Mouse (Mus musculus): ENCODE data around the gene Tktl2. TPM values are rescaled to one million over a fixed set of nuclear protein-coding genes. Genes with fewer than 3 reads are reported as not detected.

The Tktl2 gene
- not detected in 2 replicates for polyA plus RNA-seq (2014; fragmentation: Nextera tagmentation; extraction: Ambion mirVana)

DNA sequence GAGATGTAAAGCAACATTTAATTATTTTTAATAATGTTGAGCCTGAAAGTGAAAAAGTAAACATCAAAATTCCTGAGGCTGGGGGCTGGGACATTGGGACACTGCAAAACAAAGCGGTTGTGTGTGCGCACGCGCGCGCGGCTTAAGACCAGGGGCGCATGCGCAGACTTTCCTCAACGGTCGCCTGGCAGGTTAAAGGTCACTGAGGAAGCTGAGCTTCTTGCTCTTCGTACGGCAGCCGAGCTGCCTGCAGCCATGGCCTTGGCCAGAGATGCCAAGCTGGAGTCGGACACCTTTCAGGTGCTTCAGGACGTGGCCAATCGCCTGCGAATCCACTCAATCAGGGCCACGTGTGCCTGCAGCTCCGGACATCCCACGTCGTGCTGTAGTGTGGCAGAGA lies at the start of gene Tktl2:
TSS of gene Tktl2 (plus strand) at position 220 of the 400 bp plus-strand sequence.
- H3K4me1 ChIP-seq (ENCODE audit: control insufficient read depth, insufficient read depth, low read length) = no peaks in the 10 kb centered on the region
- no peaks in the 10 kb centered on the region for H3K36me3 ChIP-seq (ENCODE audit: control insufficient read depth, insufficient read depth, low read length)
- no peak within 1 kb of the TSS for H3K4me2 ChIP-seq (ENCODE audit: low read depth, low read length)
- no peaks in the 10 kb centered on the region for H3K9me3 ChIP-seq (ENCODE audit: control insufficient read depth, low read length)
- no peak within 1 kb of the TSS for H3K4me3 ChIP-seq (ENCODE audit: low read depth, low read length)
- no peak within 1 kb of the TSS for H3K27ac ChIP-seq (replicated peaks; ENCODE audit: low read depth, low read length)
- no peaks in the 10 kb centered on the region for H3K27me3 ChIP-seq (replicated peaks; ENCODE audit: control insufficient read depth, insufficient read depth, low read length)
- no peak within 1 kb of the TSS for H3K9ac ChIP-seq (ENCODE audit: low read depth, low read length)
- no peak for ATAC-seq (ENCODE audit: low read depth)
- DNase-seq (ENCODE audit: low spot score) = no peak
- 93% methylated on average over 22 of the region's 22 CpGs for WGBS

GRCm38 (mm10) chr8:66469821-66470220 lies 41.7 kb upstream of the Tktl2 start:
- Histone ChIP-seq H3K9ac (ENCODE audit: low read depth, low read length) (no peak overlapping the region), H3K27ac (replicated peaks; ENCODE audit: low read depth, low read length) (no peak overlapping the region), H3K4me1 (ENCODE audit: control insufficient read depth, insufficient read depth, low read length) (no peaks in the 10 kb centered on the region), H3K36me3 (ENCODE audit: control insufficient read depth, insufficient read depth, low read length) (0 out of 2 replicates have a peak, but pooled peaks cover under 1% of the 10 kb centered on the region), H3K4me3 (ENCODE audit: low read depth, low read length) (no peak overlapping the region), H3K4me2 (ENCODE audit: low read depth, low read length) (no peak overlapping the region), H3K27me3 (replicated peaks; ENCODE audit: control insufficient read depth, insufficient read depth, low read length) (no peaks in the 10 kb centered on the region), H3K9me3 (ENCODE audit: control insufficient read depth, low read length) (no peaks in the 10 kb centered on the region)
- no peak for DNase-seq (ENCODE audit: low spot score)
- ATAC-seq (ENCODE audit: low read depth) = no peak
- 83% methylated on average over 3 of the region's 3 CpGs for WGBS

GRCm38 (mm10) chr8:66476880-66477279 lies 34.7 kb upstream of the Tktl2 start:
- ATAC-seq (ENCODE audit: low read depth) = no peak

DNA sequence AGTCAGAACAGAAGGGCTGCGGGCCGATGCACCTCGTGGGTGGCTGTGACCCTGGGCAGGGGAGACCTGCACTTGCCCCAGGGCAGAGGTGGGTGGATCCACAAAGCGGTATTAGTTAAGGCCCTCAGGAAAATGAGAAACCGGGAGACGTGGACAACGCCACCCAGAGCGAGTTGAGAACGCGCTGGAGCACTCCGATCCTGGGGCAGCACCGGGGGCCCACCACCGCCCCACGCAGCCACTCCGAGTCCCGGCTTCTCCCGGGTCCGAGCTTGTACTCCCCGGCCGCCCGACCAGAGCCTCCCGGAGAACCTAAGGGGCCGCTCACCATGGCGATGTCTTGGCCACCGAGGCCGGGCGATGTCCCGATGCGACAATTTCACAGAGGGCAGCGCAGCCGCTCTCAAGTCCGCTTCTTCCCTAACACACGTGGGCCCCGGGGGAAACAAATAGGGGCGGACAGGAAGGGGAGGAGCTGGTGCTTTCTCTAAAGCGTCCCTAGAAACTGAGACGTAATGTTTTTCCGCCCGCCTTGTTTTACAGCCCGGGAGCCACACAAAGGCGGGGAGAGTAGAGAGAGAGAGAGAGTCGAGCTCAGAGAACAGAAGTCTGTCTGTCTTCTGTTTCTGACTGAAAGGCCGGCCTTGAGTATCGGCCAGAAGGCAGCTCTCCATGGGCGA lies 25.3 kb upstream of the Tktl2 start, which contains the start of gene Tma16:
TSS of gene Tma16 (minus strand) at position 447 of the 680 bp plus-strand sequence.
- Histone ChIP-seq H3K27ac (replicated peaks; ENCODE audit: low read depth, low read length) (peak within 1 kb of the TSS; percentile 36; the same call in 1 of the 2 replicates), H3K27me3 (replicated peaks; ENCODE audit: control insufficient read depth, insufficient read depth, low read length) (no peaks in the 10 kb centered on the region), H3K4me1 (ENCODE audit: control insufficient read depth, insufficient read depth, low read length) (peaks cover 4% of the 10 kb centered on the region; the same call in 1 of the 2 replicates), H3K4me3 (ENCODE audit: low read depth, low read length) (peak within 1 kb of the TSS; percentile 77), H3K9me3 (ENCODE audit: control insufficient read depth, low read length) (no peaks in the 10 kb centered on the region), H3K9ac (ENCODE audit: low read depth, low read length) (peak within 1 kb of the TSS; percentile 86), H3K4me2 (ENCODE audit: low read depth, low read length) (peak within 1 kb of the TSS; percentile 68), H3K36me3 (ENCODE audit: control insufficient read depth, insufficient read depth, low read length) (peaks cover 19% of the 10 kb centered on the region)
- ATAC-seq (ENCODE audit: low read depth) (peak; percentile 98), DNase-seq (ENCODE audit: low spot score) (peak; percentile 90)
- WGBS = under 1% methylated on average over 31 of the region's 45 CpGs

More at GRCm38 (mm10) chr8:66476880-66477279, 34.7 kb upstream of the Tktl2 start:
- Histone ChIP-seq H3K27ac (replicated peaks; ENCODE audit: low read depth, low read length) (no peak overlapping the region), H3K4me1 (ENCODE audit: control insufficient read depth, insufficient read depth, low read length) (no peaks in the 10 kb centered on the region), H3K4me2 (ENCODE audit: low read depth, low read length) (no peak overlapping the region), H3K36me3 (ENCODE audit: control insufficient read depth, insufficient read depth, low read length) (peaks cover 56% of the 10 kb centered on the region), H3K4me3 (ENCODE audit: low read depth, low read length) (no peak overlapping the region), H3K9me3 (ENCODE audit: control insufficient read depth, low read length) (no peaks in the 10 kb centered on the region), H3K27me3 (replicated peaks; ENCODE audit: control insufficient read depth, insufficient read depth, low read length) (no peaks in the 10 kb centered on the region), H3K9ac (ENCODE audit: low read depth, low read length) (no peak overlapping the region)
- no peak for DNase-seq (ENCODE audit: low spot score)
- 98% methylated on average over 3 of the region's 3 CpGs for WGBS

- Histone ChIP-seq H3K9ac (ENCODE audit: low read depth, low read length) (no peak overlapping the region), H3K4me2 (ENCODE audit: low read depth, low read length) (no peak overlapping the region), H3K36me3 (ENCODE audit: control insufficient read depth, insufficient read depth, low read length) (no peaks in the 10 kb centered on the region), H3K4me3 (ENCODE audit: low read depth, low read length) (no peak overlapping the region), H3K27ac (replicated peaks; ENCODE audit: low read depth, low read length) (no peak overlapping the region), H3K9me3 (ENCODE audit: control insufficient read depth, low read length) (no peaks in the 10 kb centered on the region), H3K27me3 (replicated peaks; ENCODE audit: control insufficient read depth, insufficient read depth, low read length) (no peaks in the 10 kb centered on the region), H3K4me1 (ENCODE audit: control insufficient read depth, insufficient read depth, low read length) (peaks cover 4% of the 10 kb centered on the region; the same call in 1 of the 2 replicates)
- WGBS = 45% methylated on average over 3 of the region's 3 CpGs
- DNase-seq (ENCODE audit: low spot score) (no peak), ATAC-seq (ENCODE audit: low read depth) (no peak)
Observed at GRCm38 (mm10) chr8:66488556-66488955, 23.0 kb upstream of the Tktl2 start.

- 86% methylated on average over 4 of the region's 4 CpGs for WGBS
- H3K4me3 ChIP-seq (ENCODE audit: low read depth, low read length) = no peak overlapping the region
- no peak overlapping the region for H3K27ac ChIP-seq (replicated peaks; ENCODE audit: low read depth, low read length)
- DNase-seq (ENCODE audit: low spot score) (no peak), ATAC-seq (ENCODE audit: low read depth) (no peak)
- no peaks in the 10 kb centered on the region for H3K36me3 ChIP-seq (ENCODE audit: control insufficient read depth, insufficient read depth, low read length)
- H3K4me1 ChIP-seq (ENCODE audit: control insufficient read depth, insufficient read depth, low read length) = no peaks in the 10 kb centered on the region
- no peaks in the 10 kb centered on the region for H3K9me3 ChIP-seq (ENCODE audit: control insufficient read depth, low read length)
- no peaks in the 10 kb centered on the region for H3K27me3 ChIP-seq (replicated peaks; ENCODE audit: control insufficient read depth, insufficient read depth, low read length)
- H3K4me2 ChIP-seq (ENCODE audit: low read depth, low read length) = no peak overlapping the region
- H3K9ac ChIP-seq (ENCODE audit: low read depth, low read length) = no peak overlapping the region
Observed at GRCm38 (mm10) chr8:66490624-66491023, 20.9 kb upstream of the Tktl2 start.

DNA sequence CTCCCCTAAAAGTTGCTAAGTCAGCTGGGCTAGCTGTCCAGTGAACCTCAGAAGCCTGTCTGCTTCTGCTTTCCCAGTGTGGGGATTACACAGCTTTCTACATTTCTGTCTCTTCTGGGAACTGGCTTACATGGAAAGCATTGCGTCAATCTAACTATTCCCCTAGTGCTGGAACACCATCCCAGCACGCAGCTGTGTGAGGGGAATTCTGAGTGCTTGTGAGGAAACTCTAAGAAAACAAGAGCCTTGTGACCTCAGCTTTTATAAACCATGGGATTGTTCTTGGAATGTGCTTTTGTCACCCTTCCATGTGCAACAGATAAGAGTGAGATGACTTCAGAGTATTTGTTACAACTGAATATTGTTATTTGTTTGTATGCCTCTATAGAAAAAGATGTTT lies 17.1 kb upstream of the Tktl2 start:
- Histone ChIP-seq H3K4me2 (ENCODE audit: low read depth, low read length) (no peak overlapping the region), H3K36me3 (ENCODE audit: control insufficient read depth, insufficient read depth, low read length) (no peaks in the 10 kb centered on the region), H3K4me1 (ENCODE audit: control insufficient read depth, insufficient read depth, low read length) (no peaks in the 10 kb centered on the region), H3K27ac (replicated peaks; ENCODE audit: low read depth, low read length) (no peak overlapping the region), H3K9me3 (ENCODE audit: control insufficient read depth, low read length) (no peaks in the 10 kb centered on the region), H3K4me3 (ENCODE audit: low read depth, low read length) (no peak overlapping the region), H3K27me3 (replicated peaks; ENCODE audit: control insufficient read depth, insufficient read depth, low read length) (no peaks in the 10 kb centered on the region), H3K9ac (ENCODE audit: low read depth, low read length) (no peak overlapping the region)
- 64% methylated on average over 2 of the region's 2 CpGs for WGBS
- no peak for DNase-seq (ENCODE audit: low spot score)
- no peak for ATAC-seq (ENCODE audit: low read depth)

DNA sequence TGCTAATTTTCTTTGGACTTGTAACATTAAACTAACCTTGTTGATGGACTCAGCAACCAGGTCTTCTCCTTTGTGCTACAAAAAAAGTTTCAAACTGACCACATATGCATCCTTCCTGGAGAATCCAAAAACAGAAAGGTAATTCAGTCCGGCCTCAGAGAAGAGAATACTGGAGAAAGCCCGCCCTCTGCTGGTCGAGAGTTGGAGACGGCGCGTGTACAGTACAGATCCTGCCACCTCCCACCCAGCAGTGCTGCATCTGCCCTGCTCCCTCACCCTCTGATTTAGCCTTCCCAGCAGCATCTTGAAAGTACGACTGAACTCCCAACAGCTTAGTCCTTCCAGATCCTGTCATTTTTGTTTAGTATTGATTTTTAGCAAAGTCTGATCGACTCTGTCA lies 15.8 kb upstream of the Tktl2 start:
- no peaks in the 10 kb centered on the region for H3K4me1 ChIP-seq (ENCODE audit: control insufficient read depth, insufficient read depth, low read length)
- no peak overlapping the region for H3K4me3 ChIP-seq (ENCODE audit: low read depth, low read length)
- no peak overlapping the region for H3K27ac ChIP-seq (replicated peaks; ENCODE audit: low read depth, low read length)
- WGBS = 6% methylated on average over 8 of the region's 8 CpGs
- DNase-seq (ENCODE audit: low spot score) = peak; percentile 51
- peak; percentile 84 for ATAC-seq (ENCODE audit: low read depth)
- no peaks in the 10 kb centered on the region for H3K27me3 ChIP-seq (replicated peaks; ENCODE audit: control insufficient read depth, insufficient read depth, low read length)
- no peak overlapping the region for H3K9ac ChIP-seq (ENCODE audit: low read depth, low read length)
- no peaks in the 10 kb centered on the region for H3K36me3 ChIP-seq (ENCODE audit: control insufficient read depth, insufficient read depth, low read length)
- no peak overlapping the region for H3K4me2 ChIP-seq (ENCODE audit: low read depth, low read length)
- H3K9me3 ChIP-seq (ENCODE audit: control insufficient read depth, low read length) = no peaks in the 10 kb centered on the region

Data from embryonic facial prominence, embryonic 14.5 days (tissue).